Mouse (Mus musculus): ENCODE data around the gene Flnb.

Gene Flnb

GRCm38 (mm10) chr14:7864506-7864899, 46.7 kb downstream of the Flnb start:
- DNase-seq, result no peak

GRCm38 (mm10) chr14:7867224-7867623, 49.5 kb downstream of the Flnb start:
- no peak for DNase-seq

GRCm38 (mm10) chr14:7867841-7868240, 50.1 kb downstream of the Flnb start:
- DNase-seq, result no peak

- DNase-seq, result no peak
These were observed 52.0 kb downstream of the Flnb start for GRCm38 (mm10) chr14:7869796-7870195.

GRCm38 (mm10) chr14:7873552-7873951, 55.8 kb downstream of the Flnb start:
- DNase-seq, result no peak

- DNase-seq, result no peak
These were observed 56.7 kb downstream of the Flnb start for GRCm38 (mm10) chr14:7874495-7874894.

GRCm38 (mm10) chr14:7877957-7878356, 60.2 kb downstream of the Flnb start:
- no peak for DNase-seq

- DNase-seq, result no peak
These were observed 62.6 kb downstream of the Flnb start for GRCm38 (mm10) chr14:7880389-7880788.

GRCm38 (mm10) chr14:7881533-7881932, 63.8 kb downstream of the Flnb start:
- no peak for DNase-seq

GRCm38 (mm10) chr14:7882050-7882449, 64.3 kb downstream of the Flnb start:
- no peak for DNase-seq

GRCm38 (mm10) chr14:7884158-7884557, 66.4 kb downstream of the Flnb start:
- no peak for DNase-seq

- no peak for DNase-seq
These were observed 67.1 kb downstream of the Flnb start for GRCm38 (mm10) chr14:7884841-7885240.

- DNase-seq, result no peak
These were observed 67.8 kb downstream of the Flnb start for GRCm38 (mm10) chr14:7885540-7885939.

- DNase-seq, result no peak
These were observed 68.3 kb downstream of the Flnb start for GRCm38 (mm10) chr14:7886008-7886407.

GRCm38 (mm10) chr14:7887171-7887570, 69.4 kb downstream of the Flnb start:
- DNase-seq, result no peak

GRCm38 (mm10) chr14:7888294-7888693, 70.5 kb downstream of the Flnb start:
- no peak for DNase-seq

GRCm38 (mm10) chr14:7888811-7889651, 71.3 kb downstream of the Flnb start:
- DNase-seq, result no peak

- no peak for DNase-seq
These were observed 72.1 kb downstream of the Flnb start for GRCm38 (mm10) chr14:7889834-7890233.

- no peak for DNase-seq
These were observed 73.6 kb downstream of the Flnb start for GRCm38 (mm10) chr14:7891401-7891800.

GRCm38 (mm10) chr14:7896126-7896525, 78.4 kb downstream of the Flnb start:
- DNase-seq, result no peak

- DNase-seq, result no peak
These were observed 78.9 kb downstream of the Flnb start for GRCm38 (mm10) chr14:7896699-7897098.

GRCm38 (mm10) chr14:7899986-7900385, 82.2 kb downstream of the Flnb start:
- no peak for DNase-seq

GRCm38 (mm10) chr14:7900481-7901049, 82.8 kb downstream of the Flnb start:
- no peak for DNase-seq

- peak; percentile 23 for DNase-seq
These were observed 83.9 kb downstream of the Flnb start for GRCm38 (mm10) chr14:7901484-7902240.

Measured in retina, postnatal 1 day (tissue).